Mouse (Mus musculus) stomach, postnatal 0 days (tissue): ENCODE measurements around the gene Rubcnl.

Source experiments
- CTCF ChIP-seq: IDR thresholded peaks from 2 replicates; pipeline ENCODE4 v1.5.1; 2016; ENCODE audit warnings: antibody characterized with exemption, low read depth, mild to moderate bottlenecking, moderate library complexity
- EP300 ChIP-seq: optimal IDR thresholded peaks from 2 replicates; pipeline ENCODE3; 2016; ENCODE audit warnings: antibody characterized with exemption

DNA sequence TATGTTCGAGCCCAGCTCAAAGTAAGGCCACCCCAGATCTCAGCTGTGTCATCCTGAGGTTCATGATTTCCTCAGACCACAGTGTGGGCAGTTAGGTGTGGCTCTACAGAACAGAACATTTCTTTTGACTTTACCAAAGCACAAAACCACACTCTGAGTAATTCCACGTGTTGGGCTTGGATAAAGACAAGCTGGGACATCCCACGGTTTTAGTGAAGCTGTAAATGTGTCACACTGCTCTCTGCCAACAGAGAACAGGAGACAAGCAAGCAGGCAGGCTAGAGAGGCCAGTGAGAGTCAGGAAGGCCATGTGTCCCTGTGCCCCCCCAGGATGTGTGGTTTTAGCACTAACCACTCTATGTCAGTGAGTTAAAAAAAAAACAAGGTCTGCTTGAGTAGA lies 19.3 kb upstream of the Rubcnl start:
- TF ChIP-seq CTCF, result no peak
- TF ChIP-seq EP300, result no peak
